Mouse (Mus musculus) C2C12 (cell line): ENCODE measurements around the gene Sp110.
"Not testable (repeated sequence)": the region's sequence is repeated elsewhere in the genome, so short reads cannot be mapped to it uniquely, and the experiment has no call there.

Source experiments
- CEBPB ChIP-seq: IDR thresholded peaks from one replicate; pipeline ENCODE4 v1.6.1; 2011; ENCODE audit warnings: low read depth, mild to moderate bottlenecking, control low read depth, moderate library complexity
- CTCF ChIP-seq: IDR thresholded peaks from one replicate; pipeline ENCODE4 v1.5.1; 2011; ENCODE audit not compliant: control insufficient read depth, insufficient read depth, insufficient read length
- MYOG ChIP-seq: IDR thresholded peaks from one replicate; pipeline ENCODE4 v1.6.1; 2011; ENCODE audit not compliant: control insufficient read depth, insufficient read length; ENCODE audit errors: extremely low read depth
- USF1 ChIP-seq: IDR thresholded peaks from one replicate; pipeline ENCODE4 v1.6.1; 2011; ENCODE audit warnings: low read depth, mild to moderate bottlenecking, control low read depth, moderate library complexity

DNA sequence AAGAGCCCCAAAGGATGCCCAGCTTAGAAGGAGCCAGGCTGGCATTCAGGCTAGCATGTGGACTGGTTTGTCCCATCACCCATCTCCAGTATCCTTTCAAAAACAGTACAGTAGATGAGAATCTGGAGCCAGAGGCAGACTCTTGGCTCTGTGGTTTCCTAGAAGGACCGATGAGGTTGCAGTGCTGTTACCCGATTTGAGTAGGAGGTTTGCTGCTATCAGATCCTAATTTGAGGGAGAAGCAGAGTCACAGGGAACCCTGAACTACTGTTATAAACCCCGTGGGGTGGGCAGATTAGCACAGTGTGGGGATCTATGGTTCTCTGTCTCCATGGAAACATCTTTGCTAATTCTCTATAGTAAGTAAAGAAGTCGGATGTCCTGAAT, 18.5 kb downstream of the Sp110 start:
- not testable (repeated sequence) for TF ChIP-seq CTCF, MYOG, CEBPB, USF1
